Mouse (Mus musculus): Measurements from ENCODE around the gene Rrnad1.
A peak's percentile ranks its signal among the peaks of the same experiment; 100 is the strongest.
"Not testable (repeated sequence)": the region's sequence is repeated elsewhere in the genome, so short reads cannot be mapped to it uniquely, and the experiment has no call there.

The Rrnad1 gene

GRCm38 (mm10) chr3:87918551-87918950 is 12.0 kb downstream of the Rrnad1 start:
- no peak for DNase-seq (ENCODE audit: low spot score)

- DNase-seq (ENCODE audit: low spot score) = no peak
These were observed 13.5 kb downstream of the Rrnad1 start for GRCm38 (mm10) chr3:87916990-87917389.

GRCm38 (mm10) chr3:87913891-87914290 is 16.6 kb downstream of the Rrnad1 start:
- DNase-seq (ENCODE audit: low spot score) = no peak

GRCm38 (mm10) chr3:87913491-87913890 is 17.0 kb downstream of the Rrnad1 start:
- no peak for DNase-seq (ENCODE audit: low spot score)

- peak; percentile 94 for DNase-seq (ENCODE audit: low spot score)
These were observed 19.9 kb downstream of the Rrnad1 start for GRCm38 (mm10) chr3:87910573-87911141.

- no peak for DNase-seq (ENCODE audit: low spot score)
These were observed 20.6 kb downstream of the Rrnad1 start for GRCm38 (mm10) chr3:87909874-87910273.

GRCm38 (mm10) chr3:87909381-87909780 is 21.1 kb downstream of the Rrnad1 start:
- no peak for DNase-seq (ENCODE audit: low spot score)

GRCm38 (mm10) chr3:87907906-87908305 is 22.6 kb downstream of the Rrnad1 start:
- no peak for DNase-seq (ENCODE audit: low spot score)

GRCm38 (mm10) chr3:87906981-87907857 is 23.3 kb downstream of the Rrnad1 start:
- DNase-seq (ENCODE audit: low spot score) = peak; percentile 70

GRCm38 (mm10) chr3:87906601-87906980 is 23.9 kb downstream of the Rrnad1 start:
- peak; percentile 39 for DNase-seq (ENCODE audit: low spot score)

- peak; percentile 94 for DNase-seq (ENCODE audit: low spot score)
These were observed 24.5 kb downstream of the Rrnad1 start, which contains the start of gene Hdgf for GRCm38 (mm10) chr3:87905880-87906485. Gene Hdgf (plus strand): TSS chr3:87906321.

- DNase-seq (ENCODE audit: low spot score) = no peak
These were observed 26.7 kb downstream of the Rrnad1 start for GRCm38 (mm10) chr3:87903821-87904220.

GRCm38 (mm10) chr3:87901959-87902358 is 28.6 kb downstream of the Rrnad1 start:
- not testable (repeated sequence) for DNase-seq (ENCODE audit: low spot score)

GRCm38 (mm10) chr3:87901036-87901624 is 29.4 kb downstream of the Rrnad1 start:
- DNase-seq (ENCODE audit: low spot score) = no peak

GRCm38 (mm10) chr3:87899776-87900175 is 30.7 kb downstream of the Rrnad1 start:
- DNase-seq (ENCODE audit: low spot score) = no peak

- no peak for DNase-seq (ENCODE audit: low spot score)
These were observed 31.3 kb downstream of the Rrnad1 start for GRCm38 (mm10) chr3:87899266-87899665.

GRCm38 (mm10) chr3:87893367-87893905 is 37.1 kb downstream of the Rrnad1 start:
- no peak for DNase-seq (ENCODE audit: low spot score)

GRCm38 (mm10) chr3:87891481-87891880 is 39.0 kb downstream of the Rrnad1 start:
- no peak for DNase-seq (ENCODE audit: low spot score)

GRCm38 (mm10) chr3:87887400-87887799 is 43.1 kb downstream of the Rrnad1 start:
- DNase-seq (ENCODE audit: low spot score) = not testable (repeated sequence)

GRCm38 (mm10) chr3:87886416-87886815 is 44.1 kb downstream of the Rrnad1 start:
- DNase-seq (ENCODE audit: low spot score) = no peak

- peak; percentile 33 for DNase-seq (ENCODE audit: low spot score)
These were observed 44.5 kb downstream of the Rrnad1 start for GRCm38 (mm10) chr3:87886004-87886365.

GRCm38 (mm10) chr3:87885281-87886003 is 45.1 kb downstream of the Rrnad1 start, which contains the start of gene Prcc:
Gene Prcc (minus strand): TSS chr3:87885608.
- DNase-seq (ENCODE audit: low spot score) = peak; percentile 89

Measured in urinary bladder, postnatal 14 days (tissue).